Mouse (Mus musculus) embryonic facial prominence, embryonic 11.5 days (tissue): Measurements from ENCODE around the gene Myh3. TPM values are rescaled to one million over a fixed set of nuclear protein-coding genes. Genes with fewer than 3 reads are reported as not detected.
A peak's percentile ranks its signal among the peaks of the same experiment; 100 is the strongest.

ENCODE experiments used
- ATAC-seq: fragments of 200-750 bp; cut with Nextera tagmentation; replicated peaks from 2 replicates; pipeline ENCODE4 v1.8.0; 2017; ENCODE audit warnings: low read depth; ENCODE audit not compliant: insufficient number of reproducible peaks, low FRiP score, low TSS enrichment
- DNase-seq: peaks from one replicate; pipeline ENCODE4 v3.0.0-alpha.2; 2015; ENCODE audit warnings: low spot score
- H3K27ac ChIP-seq: fragments of 300-500 bp; sonication (generic); replicated peaks from 2 replicates; pipeline ENCODE4 v1.5.1; 2014; ENCODE audit warnings: mild to moderate bottlenecking, low read depth, low read length, control low read depth
- H3K27me3 ChIP-seq: fragments of 300-500 bp; sonication (generic); 2 replicates; pipeline ENCODE4 v1.6.1; 2014; ENCODE audit warnings: mild to moderate bottlenecking, low read length, moderate library complexity, mixed read lengths; ENCODE audit not compliant: control insufficient read depth, insufficient read depth
- H3K36me3 ChIP-seq: fragments of 300-500 bp; sonication (generic); replicated peaks from 2 replicates; pipeline ENCODE4 v1.6.1; 2014; ENCODE audit warnings: low read depth, mild to moderate bottlenecking, low read length, moderate library complexity, mixed read lengths; ENCODE audit not compliant: control insufficient read depth, insufficient read depth
- H3K4me1 ChIP-seq: fragments of 300-500 bp; sonication (generic); 2 replicates; pipeline ENCODE4 v1.6.1; 2014; ENCODE audit warnings: low read length, mixed read lengths; ENCODE audit not compliant: control insufficient read depth, insufficient read depth
- H3K4me2 ChIP-seq: fragments of 300-500 bp; sonication (generic); 2 replicates; pipeline ENCODE4 v1.6.1; 2014; ENCODE audit warnings: low read depth, mild to moderate bottlenecking, control low read depth, low read length, moderate library complexity
- H3K4me3 ChIP-seq: fragments of 300-500 bp; sonication (generic); 2 replicates; pipeline ENCODE4 v1.5.1; 2014; ENCODE audit warnings: low read depth, low read length, control low read depth
- H3K9ac ChIP-seq: fragments of 300-500 bp; sonication (generic); replicated peaks from 2 replicates; pipeline ENCODE4 v1.6.1; 2014; ENCODE audit warnings: mild to moderate bottlenecking, control low read depth, low read length
- H3K9me3 ChIP-seq: fragments of 300-500 bp; sonication (generic); replicated peaks from 2 replicates; pipeline ENCODE4 v1.6.1; 2016; ENCODE audit warnings: mild to moderate bottlenecking, low read length, inconsistent platforms, mixed read lengths; ENCODE audit not compliant: control insufficient read depth
- WGBS: fragments of 180-500 bp; shearing (Covaris S2); extraction: QIAGEN DNeasy Blood & Tissue Kit; methylation state at CpG from one replicate; pipeline ENCODE4 v1.1.7; 2014; 5-methylcytosine and 5-hydroxymethylcytosine counted together
- polyA plus RNA-seq: library from polyadenylated mRNA; unstranded; fragments of >200 nt; fragmentation: Nextera tagmentation; extraction: Ambion mirVana; gene quantifications from 2 replicates; pipeline ENCODE4 v1.2.1, GENCODE M21; 2014

The Myh3 gene
- polyA plus RNA-seq, 1 experiment from 2014 or later, result 6.5 TPM

DNA sequence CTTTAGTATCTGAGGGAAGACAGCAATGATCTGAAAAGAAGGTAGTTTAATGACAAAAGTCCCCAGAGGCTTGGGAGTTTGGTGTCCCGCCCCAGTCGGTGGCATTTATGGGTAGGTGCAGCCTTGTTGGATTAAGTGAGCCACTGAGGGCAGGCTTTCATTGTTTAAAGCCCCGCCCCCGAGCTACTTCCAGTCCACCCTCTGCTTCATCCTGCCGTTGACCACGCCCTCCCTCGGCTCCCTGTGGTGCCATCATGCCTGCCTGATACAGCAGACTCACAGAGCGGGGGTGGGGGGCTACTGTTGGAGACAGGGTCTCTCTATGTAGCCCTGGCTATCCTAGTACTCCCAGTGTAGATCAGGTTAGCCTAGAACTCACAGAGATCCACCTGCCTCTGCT is 35.1 kb upstream of the Myh3 start:
- Histone ChIP-seq H3K9me3 (no peaks in the 10 kb centered on the region), H3K9ac (no peak overlapping the region), H3K4me1 (no peaks in the 10 kb centered on the region), H3K27ac (no peak overlapping the region), H3K36me3 (peaks cover 8% of the 10 kb centered on the region), H3K4me3 (no peak overlapping the region), H3K27me3 (no peaks in the 10 kb centered on the region), H3K4me2 (no peak overlapping the region)
- ATAC-seq (no peak), DNase-seq (no peak)
- 47% methylated on average over 8 of the region's 8 CpGs for WGBS

DNA sequence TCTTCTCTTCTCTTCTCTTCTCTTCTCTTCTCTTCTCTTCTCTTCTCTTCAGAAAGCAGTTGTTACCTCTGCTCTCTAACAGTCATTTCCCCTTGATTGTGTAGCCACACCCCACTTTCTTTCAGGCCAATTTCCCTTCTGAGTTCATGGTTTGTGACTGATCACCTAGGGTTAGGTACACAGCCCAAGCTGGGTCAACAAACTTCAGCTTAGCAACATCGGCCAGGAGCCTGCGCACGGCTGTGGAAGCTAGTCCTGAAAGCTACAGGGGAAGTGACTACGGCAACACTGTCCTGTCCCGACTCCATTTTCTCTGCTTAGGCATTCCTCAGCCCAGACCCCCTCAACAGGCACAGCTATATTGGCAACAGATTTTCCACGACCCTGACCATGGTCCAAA is 33.1 kb upstream of the Myh3 start:
- no peak overlapping the region for H3K4me2 ChIP-seq
- H3K4me1 ChIP-seq, result no peaks in the 10 kb centered on the region
- no peaks in the 10 kb centered on the region for H3K9me3 ChIP-seq
- ATAC-seq, result no peak
- H3K9ac ChIP-seq, result no peak overlapping the region
- 69% methylated on average over 6 of the region's 6 CpGs for WGBS
- peaks cover 3% of the 10 kb centered on the region for H3K36me3 ChIP-seq
- no peak overlapping the region for H3K27ac ChIP-seq
- no peak for DNase-seq
- H3K27me3 ChIP-seq, result no peaks in the 10 kb centered on the region
- H3K4me3 ChIP-seq, result no peak overlapping the region

DNA sequence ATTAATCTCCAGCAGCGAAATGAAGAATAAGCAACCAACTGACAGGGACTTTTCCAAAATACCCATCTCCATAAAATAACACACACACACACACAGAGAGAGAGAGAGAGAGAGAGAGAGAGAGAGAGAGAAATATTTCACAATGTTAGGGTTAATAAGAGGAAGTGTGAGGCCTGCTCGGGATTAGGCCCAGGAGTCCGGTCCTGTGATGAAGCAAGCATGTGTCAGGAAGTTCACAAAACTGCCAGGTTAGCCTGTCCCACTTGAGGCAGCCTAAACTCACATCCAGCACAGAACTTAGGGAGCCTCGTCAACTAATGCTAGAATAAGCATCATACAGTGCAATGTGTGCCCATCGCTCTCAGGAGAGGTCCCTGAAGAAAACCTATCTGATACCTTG is 30.9 kb upstream of the Myh3 start:
- Histone ChIP-seq H3K9ac (no peak overlapping the region), H3K36me3 (no peaks in the 10 kb centered on the region), H3K27me3 (no peaks in the 10 kb centered on the region), H3K4me1 (no peaks in the 10 kb centered on the region), H3K27ac (no peak overlapping the region), H3K9me3 (no peaks in the 10 kb centered on the region), H3K4me3 (no peak overlapping the region), H3K4me2 (no peak overlapping the region)
- DNase-seq, result no peak
- no peak for ATAC-seq
- WGBS, result 93% methylated on average over 5 of the region's 5 CpGs

DNA sequence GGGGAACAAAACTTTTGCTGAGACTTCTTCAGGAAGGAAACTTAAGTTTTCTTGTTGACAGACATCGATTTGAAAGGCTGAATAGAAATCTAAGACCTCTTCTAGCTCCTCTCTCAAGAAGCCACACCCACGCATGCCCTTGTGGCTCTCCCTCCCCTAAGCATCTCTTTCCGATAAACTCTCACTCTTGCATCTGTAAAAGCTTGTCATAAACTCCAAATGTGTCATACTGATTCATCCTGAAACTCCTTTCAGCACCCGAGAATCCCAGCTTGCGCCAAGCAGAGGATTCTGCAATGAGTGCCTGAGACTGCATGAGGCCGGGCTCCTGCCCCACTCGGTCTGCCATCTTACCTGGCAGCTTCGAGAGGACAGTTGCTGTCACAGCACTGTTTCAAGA is 29.6 kb upstream of the Myh3 start:
- Histone ChIP-seq H3K36me3 (no peaks in the 10 kb centered on the region), H3K9ac (no peak overlapping the region), H3K4me2 (no peak overlapping the region), H3K9me3 (no peaks in the 10 kb centered on the region), H3K27me3 (no peaks in the 10 kb centered on the region), H3K4me3 (no peak overlapping the region), H3K27ac (no peak overlapping the region), H3K4me1 (no peaks in the 10 kb centered on the region)
- DNase-seq, result no peak
- WGBS, result 89% methylated on average over 8 of the region's 8 CpGs
- no peak for ATAC-seq

DNA sequence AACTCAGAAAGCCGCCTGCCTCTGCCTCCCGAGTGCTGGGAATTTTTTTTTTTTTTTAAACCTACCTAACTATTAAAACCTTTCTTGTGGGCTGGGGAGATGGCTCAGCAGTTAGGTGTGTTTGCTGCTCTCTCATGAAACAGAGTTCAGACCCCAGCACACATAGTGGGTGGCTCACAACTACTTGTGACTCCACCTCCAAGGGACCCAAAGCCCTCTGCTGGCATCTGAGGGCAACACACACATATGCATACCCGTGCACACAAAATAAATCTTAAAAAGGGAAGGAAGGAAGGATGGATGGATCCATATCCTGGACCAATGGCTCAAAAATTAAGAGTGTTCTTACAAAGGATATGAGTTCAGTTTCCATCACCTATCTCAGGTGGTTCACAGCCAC is 28.8 kb upstream of the Myh3 start:
- Histone ChIP-seq H3K4me3 (no peak overlapping the region), H3K36me3 (no peaks in the 10 kb centered on the region), H3K27ac (no peak overlapping the region), H3K9me3 (no peaks in the 10 kb centered on the region), H3K4me1 (no peaks in the 10 kb centered on the region), H3K9ac (no peak overlapping the region), H3K27me3 (no peaks in the 10 kb centered on the region), H3K4me2 (no peak overlapping the region)
- ATAC-seq, result no peak
- 92% methylated on average over 3 of the region's 3 CpGs for WGBS
- DNase-seq, result no peak

DNA sequence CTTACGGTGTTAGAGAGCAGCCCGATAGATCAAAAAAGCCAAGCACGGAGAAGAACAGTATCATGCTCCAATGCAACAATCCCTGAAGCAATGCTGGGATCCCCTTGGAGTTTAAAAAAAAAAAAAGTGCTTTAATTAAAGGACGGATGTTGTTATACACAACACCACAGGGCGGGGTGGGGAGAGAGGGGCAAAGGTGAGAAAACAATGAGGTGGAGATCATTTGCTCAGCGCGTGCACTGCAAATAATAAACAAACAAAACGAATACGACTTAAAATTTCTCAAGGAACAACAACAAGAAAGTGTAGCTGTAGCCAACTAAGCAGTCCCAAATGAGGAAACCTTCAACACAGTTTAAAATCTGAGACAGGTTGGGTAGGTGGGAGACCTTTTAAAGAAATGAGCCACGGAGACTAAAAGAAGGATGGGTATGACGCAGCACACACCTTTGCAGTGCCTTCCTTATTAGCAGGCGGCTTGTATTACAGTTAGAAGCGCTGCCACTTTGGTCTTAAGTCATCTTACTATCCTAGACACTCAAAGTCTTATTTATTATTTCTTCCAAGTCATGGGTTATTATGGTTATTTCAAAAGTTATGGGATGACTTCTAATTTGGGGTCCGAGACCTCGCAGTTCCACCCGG is 26.3 kb upstream of the Myh3 start:
- H3K4me2 ChIP-seq, result peak overlapping the region; percentile 71
- 9% methylated on average over 16 of the region's 16 CpGs for WGBS
- DNase-seq (no peak), ATAC-seq (0 out of 2 replicates have a peak, but pooled peaks have one; percentile 14)
- no peaks in the 10 kb centered on the region for H3K27me3 ChIP-seq
- H3K36me3 ChIP-seq, result no peaks in the 10 kb centered on the region
- H3K9ac ChIP-seq, result peak overlapping the region; percentile 80
- peak overlapping the region; percentile 93 for H3K4me3 ChIP-seq
- no peaks in the 10 kb centered on the region for H3K4me1 ChIP-seq
- no peak overlapping the region for H3K27ac ChIP-seq
- no peaks in the 10 kb centered on the region for H3K9me3 ChIP-seq

DNA sequence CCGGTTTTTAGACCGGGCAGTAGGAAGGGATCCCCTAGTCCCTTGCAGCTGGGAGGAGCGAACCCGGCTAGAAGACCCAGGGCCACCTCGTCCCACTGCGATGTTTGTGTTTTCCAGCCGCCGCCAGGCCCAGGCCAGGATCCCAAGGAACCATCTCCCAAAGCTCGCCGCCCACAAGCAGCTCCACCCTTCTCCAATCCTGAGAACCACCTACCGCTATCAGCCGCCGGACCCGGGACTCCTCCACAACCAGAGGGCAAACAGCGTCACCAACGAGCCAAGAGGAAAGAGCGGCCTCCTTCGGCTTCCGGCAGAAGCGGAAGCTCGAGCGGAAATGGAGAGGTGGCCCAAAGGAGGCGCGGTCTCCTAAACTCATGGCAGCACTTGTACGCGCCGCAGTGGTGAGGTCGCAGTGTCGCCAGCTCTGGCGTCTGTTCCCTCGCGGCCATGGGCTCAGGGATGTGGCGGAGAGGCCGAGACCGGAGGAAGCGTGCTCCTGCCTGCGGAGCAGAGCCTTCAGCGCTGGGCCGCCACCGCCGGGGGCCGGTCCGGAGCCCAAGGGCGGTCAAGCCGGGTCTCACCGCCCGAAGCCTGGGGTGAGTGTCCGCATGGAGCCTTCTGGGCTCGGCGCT is 25.7 kb upstream of the Myh3 start, which contains the start of the genes Adprm and Sco1:
Gene Adprm (minus strand): TSS at position 274 of the 632 bp plus-strand sequence.
Gene Sco1 (plus strand): TSS at position 350 of the 632 bp plus-strand sequence.
- Histone ChIP-seq H3K9ac (peak within 1 kb of the TSS; percentile 80), H3K36me3 (peaks cover under 1% of the 10 kb centered on the region; the same call in 1 of the 2 replicates), H3K27me3 (no peaks in the 10 kb centered on the region), H3K4me2 (peak within 1 kb of the TSS; percentile 71), H3K4me1 (no peaks in the 10 kb centered on the region), H3K27ac (0 out of 2 replicates have a peak within 1 kb of the TSS, but pooled peaks have one; percentile 41), H3K4me3 (peak within 1 kb of the TSS; percentile 93), H3K9me3 (no peaks in the 10 kb centered on the region)
- peak; percentile 93 for DNase-seq
- ATAC-seq, result peak; percentile 92
- WGBS, result under 1% methylated on average over 50 of the region's 50 CpGs

DNA sequence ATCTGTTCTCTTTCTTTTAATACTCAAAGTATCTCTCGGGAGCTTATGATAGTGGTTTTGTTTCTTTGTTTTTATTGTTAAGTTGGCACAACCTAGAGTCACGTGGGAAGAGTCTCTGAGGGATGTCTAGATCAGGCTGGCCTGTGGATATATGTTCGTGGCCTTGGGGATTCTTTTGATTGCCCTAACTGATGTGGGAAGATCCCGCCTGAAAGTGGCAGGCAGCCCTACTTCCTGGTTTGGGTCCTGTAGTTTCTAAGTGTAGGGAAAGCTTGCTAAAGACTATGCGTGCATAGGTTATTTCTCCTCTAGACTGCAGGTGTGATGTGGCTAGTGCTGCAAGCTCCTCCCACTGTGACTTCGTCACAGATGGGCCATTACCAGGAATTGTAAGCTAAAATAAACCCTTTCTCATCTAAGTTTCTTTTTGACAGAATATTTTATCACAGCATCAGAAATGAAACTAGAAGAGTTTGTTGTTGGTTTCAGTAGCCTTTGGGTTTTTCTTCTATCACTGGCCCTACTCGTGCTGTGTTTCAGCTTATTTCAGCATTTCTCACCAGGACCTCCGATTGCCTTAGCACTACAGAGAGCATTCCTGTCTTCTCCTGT is 23.2 kb upstream of the Myh3 start:
- Histone ChIP-seq H3K27ac (no peak overlapping the region), H3K4me2 (no peak overlapping the region), H3K9me3 (no peaks in the 10 kb centered on the region), H3K27me3 (no peaks in the 10 kb centered on the region), H3K9ac (no peak overlapping the region), H3K36me3 (peaks cover 3% of the 10 kb centered on the region), H3K4me3 (no peak overlapping the region), H3K4me1 (no peaks in the 10 kb centered on the region)
- ATAC-seq, result no peak
- WGBS, result 90% methylated on average over 8 of the region's 8 CpGs
- no peak for DNase-seq
